Mouse (Mus musculus): ENCODE results near the gene Hist2h2ab. TPM values are rescaled to one million over a fixed set of nuclear protein-coding genes. Genes with fewer than 3 reads are reported as not detected.
"Not testable (repeated sequence)": the region's sequence is repeated elsewhere in the genome, so short reads cannot be mapped to it uniquely, and the experiment has no call there.

Gene Hist2h2ab
- total and polyA plus RNA-seq, 2 experiments from 2014 or later, result 166 TPM; not detected in 1

GRCm38 (mm10) chr3:96199731-96200130 lies 19.9 kb upstream of the Hist2h2ab start:
- DNase-seq, result no peak
- peaks cover 4% of the 10 kb centered on the region for H3K4me1 ChIP-seq (ENCODE audit: insufficient read depth)
- no peak overlapping the region for H3K9ac ChIP-seq
- no peak for TF ChIP-seq CTCF (IDR thresholded peaks at IDR 0.05; ENCODE audit: low read depth)
- H3K4me2 ChIP-seq (ENCODE audit: low read depth), result no peak overlapping the region
- H3K36me3 ChIP-seq (ENCODE audit: insufficient read depth), result 0 out of 2 replicates have a peak, but pooled peaks cover 1% of the 10 kb centered on the region
- no peak overlapping the region for H3K4me3 ChIP-seq (ENCODE audit: low read depth, low read length)
- H3K9me3 ChIP-seq (ENCODE audit: low read length), result no peaks in the 10 kb centered on the region
- WGBS, result 70% methylated on average over 2 of the region's 2 CpGs
- H3K27ac ChIP-seq (ENCODE audit: low read depth, low read length), result no peak overlapping the region
- no peaks in the 10 kb centered on the region for H3K27me3 ChIP-seq (ENCODE audit: insufficient read depth, low read length)
- ATAC-seq, result no peak

GRCm38 (mm10) chr3:96207819-96208218 lies 11.8 kb upstream of the Hist2h2ab start:
- H3K27ac ChIP-seq (ENCODE audit: low read depth, low read length), result no peak overlapping the region
- H3K4me3 ChIP-seq (ENCODE audit: low read depth, low read length), result no peak overlapping the region
- ATAC-seq (no peak), DNase-seq (no peak)
- no peaks in the 10 kb centered on the region for H3K36me3 ChIP-seq (ENCODE audit: insufficient read depth)
- no peak overlapping the region for H3K9ac ChIP-seq
- WGBS, result 87% methylated on average over 3 of the region's 3 CpGs
- H3K4me2 ChIP-seq (ENCODE audit: low read depth), result no peak overlapping the region
- peak; percentile 29 for TF ChIP-seq CTCF (IDR thresholded peaks at IDR 0.05; ENCODE audit: low read depth)
- H3K4me1 ChIP-seq (ENCODE audit: insufficient read depth), result no peaks in the 10 kb centered on the region
- H3K9me3 ChIP-seq (ENCODE audit: low read length), result no peaks in the 10 kb centered on the region
- no peaks in the 10 kb centered on the region for H3K27me3 ChIP-seq (ENCODE audit: insufficient read depth, low read length)

GRCm38 (mm10) chr3:96209242-96209641 lies 10.4 kb upstream of the Hist2h2ab start:
- Histone ChIP-seq H3K27me3 (ENCODE audit: insufficient read depth, low read length) (no peaks in the 10 kb centered on the region), H3K4me1 (ENCODE audit: insufficient read depth) (no peaks in the 10 kb centered on the region), H3K9me3 (ENCODE audit: low read length) (no peaks in the 10 kb centered on the region), H3K27ac (ENCODE audit: low read depth, low read length) (no peak overlapping the region), H3K4me3 (ENCODE audit: low read depth, low read length) (no peak overlapping the region), H3K36me3 (ENCODE audit: insufficient read depth) (no peaks in the 10 kb centered on the region), H3K4me2 (ENCODE audit: low read depth) (no peak overlapping the region), H3K9ac (no peak overlapping the region)
- peak; percentile 15; the same call in 1 of the 2 replicates for TF ChIP-seq CTCF (IDR thresholded peaks at IDR 0.05; ENCODE audit: low read depth)
- 28% methylated on average over 15 of the region's 15 CpGs for WGBS
- ATAC-seq (no peak), DNase-seq (no peak)

GRCm38 (mm10) chr3:96219191-96219641 lies 449 bp upstream of the Hist2h2ab start:
- Histone ChIP-seq H3K4me2 (ENCODE audit: low read depth) (peak overlapping the region; percentile 80), H3K4me3 (ENCODE audit: low read depth, low read length) (peak overlapping the region; percentile 63), H3K9me3 (ENCODE audit: low read length) (no peaks in the 10 kb centered on the region), H3K27ac (ENCODE audit: low read depth, low read length) (peak overlapping the region; percentile 92), H3K27me3 (ENCODE audit: insufficient read depth, low read length) (no peaks in the 10 kb centered on the region), H3K9ac (peak overlapping the region; percentile 69), H3K36me3 (ENCODE audit: insufficient read depth) (no peaks in the 10 kb centered on the region), H3K4me1 (ENCODE audit: insufficient read depth) (peaks cover 5% of the 10 kb centered on the region)
- WGBS, result 0% methylated on average over 12 of the region's 12 CpGs
- DNase-seq (no peak), ATAC-seq (peak; percentile 37)
- peak; percentile 50 for TF ChIP-seq CTCF (IDR thresholded peaks at IDR 0.05; ENCODE audit: low read depth)

GRCm38 (mm10) chr3:96220131-96220764 lies 583 bp downstream of the Hist2h2ab start:
- Histone ChIP-seq H3K27ac (ENCODE audit: low read depth, low read length) (peak overlapping the region; percentile 92), H3K4me2 (ENCODE audit: low read depth) (peak overlapping the region; percentile 80), H3K4me3 (ENCODE audit: low read depth, low read length) (peak overlapping the region; percentile 63), H3K9ac (peak overlapping the region; percentile 69)
- not testable (repeated sequence) for H3K36me3 ChIP-seq (ENCODE audit: insufficient read depth); H3K27me3 ChIP-seq (ENCODE audit: insufficient read depth, low read length); DNase-seq; H3K4me1 ChIP-seq (ENCODE audit: insufficient read depth); H3K9me3 ChIP-seq (ENCODE audit: low read length)
- ATAC-seq, result peak; percentile 5
- WGBS, result under 1% methylated on average over 33 of the region's 47 CpGs

GRCm38 (mm10) chr3:96220765-96221639 lies 1.3 kb downstream of the Hist2h2ab start, which contains the start of the genes Hist2h2ac and Hist2h2be:
Gene Hist2h2ac (minus strand): TSS chr3:96220880.
Gene Hist2h2be (plus strand): TSS chr3:96221119.
- Histone ChIP-seq H3K4me1 (ENCODE audit: insufficient read depth) (peaks cover 10% of the 10 kb centered on the region), H3K9me3 (ENCODE audit: low read length) (no peaks in the 10 kb centered on the region), H3K4me2 (ENCODE audit: low read depth) (peak within 1 kb of the TSS; percentile 80), H3K27me3 (ENCODE audit: insufficient read depth, low read length) (no peaks in the 10 kb centered on the region), H3K36me3 (ENCODE audit: insufficient read depth) (no peaks in the 10 kb centered on the region), H3K4me3 (ENCODE audit: low read depth, low read length) (peak within 1 kb of the TSS; percentile 63), H3K27ac (ENCODE audit: low read depth, low read length) (peak within 1 kb of the TSS; percentile 92), H3K9ac (peak within 1 kb of the TSS; percentile 69)
- ATAC-seq, result peak; percentile 84
- DNase-seq, result peak; percentile 92
- no peak for TF ChIP-seq CTCF (IDR thresholded peaks at IDR 0.05; ENCODE audit: low read depth)
- under 1% methylated on average over 43 of the region's 43 CpGs for WGBS

GRCm38 (mm10) chr3:96221640-96222038 lies 2.0 kb downstream of the Hist2h2ab start:
- Histone ChIP-seq H3K36me3 (ENCODE audit: insufficient read depth) (no peaks in the 10 kb centered on the region), H3K4me2 (ENCODE audit: low read depth) (peak overlapping the region; percentile 80), H3K4me1 (ENCODE audit: insufficient read depth) (peaks cover 10% of the 10 kb centered on the region), H3K9me3 (ENCODE audit: low read length) (no peaks in the 10 kb centered on the region), H3K27me3 (ENCODE audit: insufficient read depth, low read length) (no peaks in the 10 kb centered on the region), H3K9ac (peak overlapping the region; percentile 69), H3K27ac (ENCODE audit: low read depth, low read length) (peak overlapping the region; percentile 92), H3K4me3 (ENCODE audit: low read depth, low read length) (peak overlapping the region; percentile 63)
- WGBS, result 9% methylated on average over 9 of the region's 9 CpGs
- TF ChIP-seq CTCF (IDR thresholded peaks at IDR 0.05; ENCODE audit: low read depth), result no peak
- ATAC-seq (no peak), DNase-seq (no peak)

Measured in forebrain, postnatal 0 days (tissue).